Mouse (Mus musculus): ENCODE results near the gene Nkrf.

- TF ChIP-seq CTCF (IDR thresholded peaks at IDR 0.05; ENCODE audit: borderline replicate concordance, insufficient read depth, low read length) = no peak
- no peak for TF ChIP-seq POLR2A (IDR thresholded peaks at IDR 0.05; ENCODE audit: low read depth, low read length)
These were observed 61.0 kb downstream of the Nkrf start for GRCm38 (mm10) chrX:36841698-36842097.

Data from embryonic fibroblast, embryonic 13.5 days (primary cell).